Mouse (Mus musculus): ENCODE measurements around the gene Cadm1.

Gene Cadm1

GRCm38 (mm10) chr9:47548916-47549315 lies 18.9 kb downstream of the Cadm1 start:
- DNase-seq (ENCODE audit: low spot score in 2 of 2) = no peak

- DNase-seq (ENCODE audit: low spot score in 2 of 2) = no peak
Observed at GRCm38 (mm10) chr9:47552960-47553575, 23.1 kb downstream of the Cadm1 start.

- no peak for DNase-seq (ENCODE audit: low spot score in 2 of 2)
Observed at GRCm38 (mm10) chr9:47560726-47561125, 30.8 kb downstream of the Cadm1 start.

GRCm38 (mm10) chr9:47561596-47561995 lies 31.6 kb downstream of the Cadm1 start:
- no peak for DNase-seq (ENCODE audit: low spot score in 2 of 2)

DNA sequence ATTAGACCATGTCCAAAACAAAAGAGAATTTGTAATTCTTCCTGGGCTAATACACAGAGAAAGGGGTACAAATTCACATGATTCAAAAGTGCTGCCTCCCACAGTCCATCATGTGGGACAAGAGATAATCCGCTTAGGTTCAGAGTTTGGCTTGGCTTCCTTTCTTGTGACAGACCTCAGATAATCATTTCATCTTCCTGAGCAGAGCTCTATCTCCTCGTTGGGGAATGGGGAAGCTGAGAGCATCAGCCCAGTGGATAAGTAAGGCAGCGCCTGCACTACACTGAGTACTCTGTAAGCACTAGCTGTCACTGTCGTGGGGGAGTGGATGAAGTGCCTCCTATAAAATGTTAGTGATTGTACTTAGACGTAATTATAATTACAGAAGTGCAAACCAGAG lies 35.1 kb downstream of the Cadm1 start:
- no peak for DNase-seq (ENCODE audit: low spot score in 2 of 2)

DNA sequence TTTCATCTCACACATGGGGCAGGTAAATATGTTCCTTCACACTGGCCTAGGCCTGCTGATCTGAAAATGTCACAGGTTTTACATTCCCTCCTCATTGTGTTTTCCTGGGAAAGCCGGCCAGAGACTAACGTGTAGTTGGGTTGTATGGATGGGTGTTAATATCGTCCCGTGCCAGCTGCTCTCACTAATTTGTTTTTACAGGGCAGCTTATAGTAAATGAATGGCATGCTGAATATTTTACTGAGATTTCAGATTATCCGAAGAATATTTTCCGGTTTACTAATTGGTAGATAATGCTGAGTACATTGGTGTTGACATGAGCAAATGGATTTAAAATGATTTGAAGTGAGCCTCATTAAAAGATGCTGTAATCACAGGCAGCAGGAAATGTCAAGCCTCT lies 37.9 kb downstream of the Cadm1 start:
- DNase-seq (ENCODE audit: low spot score in 2 of 2) = no peak

DNA sequence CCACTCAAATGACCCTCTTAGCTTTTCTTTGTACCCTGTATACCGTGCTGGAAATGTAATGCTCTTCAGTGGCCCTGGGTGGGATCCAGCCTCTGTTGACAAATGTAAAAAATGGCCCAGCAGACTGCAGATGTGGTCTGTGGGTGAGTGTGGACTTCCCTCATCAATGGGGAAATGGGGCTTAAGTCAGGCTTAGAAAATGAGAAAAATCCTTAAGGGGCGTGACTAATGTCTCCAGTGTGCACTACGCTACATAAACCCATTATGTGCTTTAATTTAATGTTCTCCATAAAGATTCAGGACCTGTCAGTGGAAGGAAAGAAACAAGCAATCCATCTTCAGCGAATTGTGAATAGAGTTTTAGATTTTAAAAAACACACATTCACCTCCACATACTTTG lies 40.2 kb downstream of the Cadm1 start:
- DNase-seq (ENCODE audit: low spot score in 2 of 2) = no peak

GRCm38 (mm10) chr9:47571461-47571860 lies 41.5 kb downstream of the Cadm1 start:
- DNase-seq (ENCODE audit: low spot score in 2 of 2) = no peak

DNA sequence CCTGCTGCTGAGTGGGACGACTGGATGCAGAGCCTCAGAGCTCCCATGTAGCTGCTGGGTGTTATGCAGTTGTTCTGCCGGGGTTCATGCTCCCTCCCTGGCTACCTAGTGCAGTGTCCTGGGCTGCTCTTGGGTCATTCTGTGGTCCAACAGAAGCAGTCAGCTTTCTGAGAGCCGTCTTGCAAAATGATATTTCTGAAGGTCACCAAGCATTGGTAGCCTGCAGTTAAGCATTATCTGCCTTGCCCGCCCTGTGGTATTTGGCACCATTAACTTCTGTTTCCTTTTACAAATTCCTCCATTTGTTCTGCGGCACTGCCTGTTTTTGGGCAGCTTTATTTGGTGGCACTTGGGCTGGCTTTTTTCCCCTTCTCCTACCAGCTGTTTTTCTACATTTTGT lies 42.2 kb downstream of the Cadm1 start:
- no peak for DNase-seq (ENCODE audit: low spot score in 2 of 2)

DNA sequence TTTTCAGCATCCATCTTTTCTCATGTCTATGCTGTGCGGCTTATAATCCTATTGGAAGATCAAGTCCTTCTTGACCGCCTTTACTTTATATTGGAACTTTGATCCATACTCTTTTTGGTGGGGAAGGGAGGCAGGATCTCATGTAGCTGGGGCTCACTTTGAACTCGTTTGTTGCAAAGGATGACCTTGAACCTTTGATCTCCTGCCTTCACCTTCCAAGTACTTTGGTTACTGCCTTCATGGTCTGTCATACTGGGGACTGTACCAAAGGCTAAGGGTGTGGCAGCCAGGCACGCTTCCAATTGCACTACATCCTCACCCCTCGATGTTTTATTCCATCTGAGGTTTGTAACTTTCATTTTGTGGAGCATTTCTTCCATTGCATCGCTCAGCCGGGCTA lies 43.5 kb downstream of the Cadm1 start:
- no peak for DNase-seq (ENCODE audit: low spot score in 2 of 2)

DNA sequence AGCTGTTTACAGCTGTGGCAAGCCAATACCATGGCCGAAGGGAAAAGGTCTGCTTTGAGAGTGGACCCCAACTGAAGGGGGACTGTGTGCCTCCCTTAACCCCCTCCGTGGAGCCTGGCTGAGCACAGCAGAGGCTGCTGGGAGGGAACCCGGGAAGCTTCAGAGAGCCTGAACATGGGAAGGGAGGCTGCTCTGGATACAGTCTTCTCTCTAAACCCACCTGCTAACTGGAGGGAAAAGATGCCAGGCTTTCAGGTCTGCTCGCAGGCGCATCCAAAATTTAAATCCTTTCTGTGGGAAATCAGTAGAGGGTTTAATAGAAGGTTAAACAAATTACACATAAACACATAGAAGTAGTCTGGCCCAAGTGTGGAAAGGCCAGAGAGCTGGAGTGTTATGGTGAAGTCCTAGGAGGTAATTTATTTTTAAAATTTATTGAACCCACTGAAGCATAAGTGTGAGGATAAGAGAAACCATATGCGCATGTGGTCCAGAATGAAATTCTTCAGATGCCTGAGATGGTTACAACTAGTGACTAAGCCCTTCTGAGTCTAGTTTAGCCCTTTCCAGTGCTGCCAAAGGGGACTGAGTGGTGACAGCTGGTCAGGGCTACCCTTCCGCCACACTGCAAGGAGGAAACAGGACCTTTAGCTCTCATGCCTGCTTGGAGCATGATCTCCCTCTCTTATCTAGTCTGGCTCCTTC lies 44.9 kb downstream of the Cadm1 start:
- no peak for DNase-seq (ENCODE audit: low spot score in 2 of 2)

DNA sequence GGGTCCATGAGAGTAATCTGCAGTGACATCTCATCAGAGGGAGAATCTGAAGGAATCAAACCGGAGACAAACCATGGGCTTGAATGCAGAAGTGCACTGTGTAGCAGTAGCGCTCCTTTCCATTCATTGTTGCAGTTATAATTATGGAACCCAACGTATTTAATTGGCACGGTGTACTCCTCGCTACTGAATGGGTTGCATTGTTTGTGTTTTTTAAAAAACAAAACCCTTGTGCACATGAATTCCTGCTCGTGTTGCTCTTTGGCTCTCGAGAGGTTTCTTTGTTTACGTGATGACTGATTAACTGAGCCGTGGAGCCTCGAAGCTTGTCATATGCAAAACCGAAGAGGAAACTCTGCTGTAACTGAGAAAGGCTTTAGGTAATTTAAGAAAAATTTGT lies 45.8 kb downstream of the Cadm1 start:
- no peak for DNase-seq (ENCODE audit: low spot score in 2 of 2)

DNA sequence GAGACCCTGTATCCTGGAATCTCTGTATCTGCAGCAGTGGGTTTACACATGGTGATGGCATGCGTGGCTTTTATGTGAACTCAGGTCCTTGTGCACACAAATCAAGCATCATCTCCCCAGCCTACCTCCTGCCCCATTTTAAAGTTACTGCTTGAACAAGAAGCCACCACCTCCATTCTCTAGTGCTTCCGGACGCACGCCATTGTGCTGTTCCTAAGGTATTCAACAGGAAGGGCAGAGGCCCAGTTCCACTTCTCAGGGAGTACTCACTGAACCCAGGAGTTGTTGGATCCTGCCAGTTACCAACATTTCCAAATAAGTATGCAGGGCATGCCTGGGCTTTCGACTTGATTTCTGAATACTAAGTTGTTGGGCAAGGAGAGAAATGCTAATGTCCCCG lies 49.5 kb downstream of the Cadm1 start:
- no peak for DNase-seq (ENCODE audit: low spot score in 2 of 2)

- DNase-seq (ENCODE audit: low spot score in 2 of 2) = no peak
Observed at GRCm38 (mm10) chr9:47581576-47582365, 51.8 kb downstream of the Cadm1 start.

DNA sequence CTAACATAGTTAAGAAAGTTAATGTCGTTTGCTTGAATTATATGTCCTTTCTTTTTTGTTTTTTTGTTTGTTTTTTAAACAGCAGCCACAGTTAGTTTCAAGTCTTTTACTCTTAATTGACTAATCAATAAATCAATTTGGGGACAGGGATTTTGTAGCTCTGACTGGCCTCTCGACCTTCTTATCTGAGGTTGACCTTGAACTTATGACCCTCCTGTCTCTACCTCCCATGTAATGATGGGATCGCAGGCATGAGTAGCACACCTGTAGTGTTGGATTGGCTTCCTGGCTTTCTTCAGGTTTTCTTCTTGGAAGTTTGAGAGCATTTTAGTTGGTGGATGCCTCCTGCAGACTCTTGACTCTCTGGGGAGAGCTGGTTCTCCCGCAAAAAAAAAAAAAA lies 53.3 kb downstream of the Cadm1 start:
- DNase-seq (ENCODE audit: low spot score in 2 of 2) = no peak

GRCm38 (mm10) chr9:47586176-47586575 lies 56.2 kb downstream of the Cadm1 start:
- DNase-seq (ENCODE audit: low spot score in 2 of 2) = no peak

DNA sequence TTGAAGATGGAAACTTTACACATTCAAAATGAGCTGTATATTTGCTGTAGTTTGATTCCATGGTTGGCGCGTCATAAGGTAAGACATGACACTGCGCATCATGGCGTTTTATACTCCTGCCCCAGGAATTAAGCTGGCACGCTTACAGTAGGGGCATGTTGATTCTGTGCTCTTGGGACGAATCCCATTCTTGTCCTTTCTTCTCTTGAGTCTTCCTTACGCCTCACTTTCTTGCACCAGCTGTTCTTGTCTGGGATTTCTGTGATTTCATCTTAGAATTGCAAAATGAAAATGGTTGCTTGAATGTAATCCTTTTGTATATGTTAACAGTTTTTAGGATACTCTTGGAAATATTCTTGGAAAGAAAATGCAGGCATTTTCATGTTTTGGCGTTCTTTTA lies 56.9 kb downstream of the Cadm1 start:
- no peak for DNase-seq (ENCODE audit: low spot score in 2 of 2)

DNA sequence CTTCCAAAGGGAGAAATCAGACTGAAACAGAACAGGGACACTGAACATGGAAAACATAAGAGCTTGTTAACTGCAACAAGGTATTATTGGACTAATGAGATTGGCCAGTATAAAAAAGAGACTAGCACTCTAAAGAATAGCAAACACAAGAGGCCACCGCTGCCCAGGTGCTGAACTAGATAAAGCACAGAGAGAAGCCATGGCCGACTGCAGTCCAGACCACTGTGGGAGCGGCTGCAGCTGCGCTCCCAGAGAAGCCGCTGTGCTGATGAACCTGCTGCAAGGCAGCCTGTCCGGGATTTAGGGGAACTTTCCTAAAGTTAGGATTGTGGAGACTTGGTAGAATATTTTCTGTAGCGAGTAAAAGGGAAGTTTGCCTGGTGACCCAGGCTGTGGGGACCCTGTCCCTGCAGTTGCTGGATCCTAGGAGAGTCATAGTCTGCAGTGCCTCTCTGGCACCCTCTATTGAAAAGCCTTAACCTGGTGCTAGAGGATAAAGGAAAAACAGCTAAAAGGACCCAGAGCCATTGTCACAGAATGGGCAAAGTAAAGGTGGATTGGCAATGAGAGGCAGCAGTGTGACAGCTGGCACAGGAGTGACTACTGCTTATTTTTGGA lies 57.7 kb downstream of the Cadm1 start:
- no peak for DNase-seq (ENCODE audit: low spot score in 2 of 2)

DNA sequence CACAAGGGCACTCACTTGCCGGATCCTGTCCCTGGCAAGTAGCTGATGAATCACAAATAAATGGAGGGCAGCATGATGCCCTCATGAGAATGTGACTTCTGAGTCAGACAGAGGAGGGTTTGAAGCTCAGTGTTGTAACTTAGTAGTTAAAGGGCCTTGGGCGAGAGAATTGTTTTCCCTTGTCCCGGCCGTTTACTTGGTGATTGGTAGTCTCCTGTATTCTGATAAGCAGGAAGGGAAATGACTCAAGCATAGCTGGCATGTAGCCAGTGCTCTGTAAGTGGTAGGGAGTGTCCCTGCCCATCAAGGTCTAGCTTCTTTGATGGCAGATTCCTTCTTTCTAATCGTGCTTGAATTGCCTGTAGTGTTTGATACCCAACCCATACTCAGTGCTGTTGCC lies 59.9 kb downstream of the Cadm1 start:
- DNase-seq (ENCODE audit: low spot score in 2 of 2) = no peak

GRCm38 (mm10) chr9:47601541-47601940 lies 71.6 kb downstream of the Cadm1 start:
- DNase-seq (ENCODE audit: low spot score in 2 of 2) = no peak

- DNase-seq (ENCODE audit: low spot score in 2 of 2) = no peak
Observed at GRCm38 (mm10) chr9:47603971-47604370, 74.0 kb downstream of the Cadm1 start.

- DNase-seq (ENCODE audit: low spot score in 2 of 2) = no peak
Observed at GRCm38 (mm10) chr9:47605628-47606027, 75.7 kb downstream of the Cadm1 start.

DNA sequence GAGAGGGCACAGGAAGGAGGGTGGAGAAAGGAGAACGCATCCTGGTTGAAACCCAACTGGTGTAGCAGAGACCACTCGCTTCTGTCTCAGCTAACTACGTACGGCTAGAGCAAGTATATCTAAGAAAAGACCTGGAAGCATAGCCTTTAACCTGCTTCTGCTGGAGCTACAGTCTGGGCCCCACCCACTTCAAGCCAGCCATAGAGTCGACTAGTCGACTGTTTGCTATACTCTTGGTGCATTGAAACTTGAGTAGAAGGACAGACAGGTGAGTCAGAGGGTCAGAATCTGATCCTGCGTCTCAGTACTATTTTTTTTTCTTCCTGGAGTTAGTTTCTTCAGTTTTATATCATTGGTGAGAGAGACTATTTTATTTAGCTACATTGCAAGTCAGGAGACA lies 78.5 kb downstream of the Cadm1 start:
- no peak for DNase-seq (ENCODE audit: low spot score in 2 of 2)
